Mouse (Mus musculus) activated CD4-positive, CD25-positive, alpha-beta regulatory T cell (primary cell): Measurements from ENCODE around the gene Elf3. TPM values are rescaled to one million over a fixed set of nuclear protein-coding genes. Genes with fewer than 3 reads are reported as not detected.

Experiments
- polyA plus RNA-seq, 2 experiments: library from polyadenylated mRNA; unstranded; fragments of 100-300 nt; shearing (Covaris generic); gene quantifications; one replicate each; pipeline ENCODE4 v1.2.1; 2017

Gene Elf3
- polyA plus RNA-seq = not detected

DNA sequence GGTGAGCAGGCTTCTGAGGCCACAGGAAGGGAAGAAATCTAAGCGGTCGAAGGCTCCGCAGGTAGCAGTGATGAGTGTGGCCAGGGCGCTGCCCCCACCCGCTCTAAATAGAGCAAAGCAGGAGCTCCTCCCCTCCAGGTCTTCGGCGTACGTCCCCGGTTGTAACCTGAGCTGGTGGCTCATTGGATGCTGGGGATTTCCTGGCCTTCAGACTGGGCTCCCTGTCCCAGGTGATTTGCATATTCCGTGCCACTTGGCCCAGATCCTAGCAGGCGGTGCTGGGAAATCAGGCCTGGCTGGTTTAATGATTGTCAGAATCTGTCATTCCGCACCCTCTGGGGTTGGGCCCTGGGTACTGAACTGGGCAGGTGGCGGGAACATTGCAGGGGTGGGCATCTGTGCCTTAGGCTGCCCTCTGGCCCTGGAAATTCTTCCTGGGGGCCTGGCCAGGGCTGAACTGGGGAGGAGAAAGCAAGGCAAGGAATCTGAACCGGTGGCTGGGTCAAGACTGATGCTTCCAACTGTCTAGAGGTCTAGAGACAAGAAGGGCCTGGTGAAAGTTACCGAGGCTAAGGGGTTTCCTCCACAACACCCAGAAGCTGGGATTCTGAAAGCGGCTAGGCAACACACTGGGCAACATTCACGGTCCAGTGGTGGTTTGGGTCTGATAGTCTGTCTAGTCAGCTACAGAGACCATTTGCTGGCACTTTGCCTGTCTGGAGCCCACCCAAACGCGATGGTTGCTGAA is at the start of gene Elf3:
Elf3 (minus strand) TSS at position 189 of the 748 bp plus-strand sequence.

DNA sequence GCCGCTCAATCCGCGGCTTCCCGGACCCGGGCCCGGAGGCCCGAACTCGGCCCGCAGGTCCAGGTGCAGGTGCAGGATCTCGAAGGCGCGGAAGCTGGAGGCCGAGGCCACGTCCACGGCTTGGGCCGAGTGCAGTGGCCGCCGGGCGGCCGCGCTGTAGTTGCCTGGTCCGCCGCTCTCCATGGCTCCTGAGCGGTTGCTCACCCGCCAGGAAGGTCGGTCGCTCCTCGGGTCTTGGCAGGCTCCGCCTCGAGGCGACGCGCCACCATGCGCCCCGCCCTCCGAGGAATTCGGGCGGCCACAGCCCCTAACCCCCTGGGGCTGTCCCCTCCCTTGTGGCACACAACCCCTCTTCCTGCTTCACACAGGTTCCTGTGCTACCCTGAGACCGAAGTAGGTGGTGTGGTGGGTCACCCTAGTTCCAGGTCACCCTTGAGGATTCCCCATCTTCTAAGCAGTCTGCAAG is 25.5 kb upstream of the Elf3 start, which contains the start of gene Rnpep:
Rnpep (minus strand) TSS at position 259 of the 466 bp plus-strand sequence.

Other genes starting within 250 kb of the Elf3 start
- gene Lgr6, start 153.3 kb downstream of the Elf3 start, polyA plus RNA-seq = under 1 TPM; 0.14 to 0.45 TPM
- gene Ptpn7, start 125.9 kb downstream of the Elf3 start, polyA plus RNA-seq = 100 to 1,000 TPM; 146 to 335 TPM
- 10 to 100 TPM; 52.3 to 78.5 TPM for gene Arl8a, start 111.7 kb downstream of the Elf3 start, polyA plus RNA-seq
- not detected for gene Gpr37l1, start 90.9 kb downstream of the Elf3 start, polyA plus RNA-seq
- gene Rnpep, start 25.5 kb upstream of the Elf3 start, polyA plus RNA-seq = 100 to 1,000 TPM in 1 of 2 experiments, 10 to 100 TPM in 1; 68.0 to 135 TPM
- 100 to 1,000 TPM; 124 to 161 TPM for gene Timm17a, start 55.2 kb upstream of the Elf3 start, polyA plus RNA-seq
- not detected for gene Lmod1, start 66.2 kb upstream of the Elf3 start, polyA plus RNA-seq
- gene Shisa4, start 116.7 kb upstream of the Elf3 start, polyA plus RNA-seq = under 1 TPM; 0.23 to 0.37 TPM
- 10 to 100 TPM; 50.9 to 53.3 TPM for gene Ipo9, start 171.9 kb upstream of the Elf3 start, polyA plus RNA-seq